Mouse (Mus musculus) heart, embryonic 11.5 days (tissue): ENCODE measurements around the gene Gm10073. TPM values are rescaled to one million over a fixed set of nuclear protein-coding genes. Genes with fewer than 3 reads are reported as not detected.
"Not testable (repeated sequence)": the region's sequence is repeated elsewhere in the genome, so short reads cannot be mapped to it uniquely, and the experiment has no call there.

Experiments used
- ATAC-seq: fragments of 200-750 bp; cut with Nextera tagmentation; replicated peaks from 2 replicates; pipeline ENCODE4 v1.8.0; 2017; ENCODE audit warnings: moderate library complexity; ENCODE audit not compliant: insufficient number of reproducible peaks, low FRiP score, low TSS enrichment
- H3K27ac ChIP-seq: fragments of 300-500 bp; sonication (generic); 2 replicates; pipeline ENCODE4 v1.5.1; 2014; ENCODE audit warnings: mild to moderate bottlenecking, low read depth, low read length
- H3K27me3 ChIP-seq: fragments of 300-500 bp; sonication (generic); 2 replicates; pipeline ENCODE4 v1.6.1; 2014; ENCODE audit warnings: mild to moderate bottlenecking, low read length, mixed read lengths; ENCODE audit not compliant: control insufficient read depth, insufficient read depth
- H3K36me3 ChIP-seq: fragments of 300-500 bp; sonication (generic); 2 replicates; pipeline ENCODE4 v1.6.1; 2014; ENCODE audit warnings: mild to moderate bottlenecking, low read length, moderate library complexity, mixed read lengths; ENCODE audit not compliant: control insufficient read depth, insufficient read depth
- H3K4me1 ChIP-seq: fragments of 300-500 bp; sonication (generic); 2 replicates; pipeline ENCODE4 v1.6.1; 2014; ENCODE audit warnings: low read length; ENCODE audit not compliant: control insufficient read depth, insufficient read depth
- H3K4me2 ChIP-seq: fragments of 300-500 bp; sonication (generic); 2 replicates; pipeline ENCODE4 v1.6.1; 2014; ENCODE audit warnings: mild to moderate bottlenecking, moderate library complexity
- H3K4me3 ChIP-seq: fragments of 300-500 bp; sonication (generic); 2 replicates; pipeline ENCODE4 v1.5.1; 2014; ENCODE audit warnings: low read depth, low read length
- H3K9ac ChIP-seq: fragments of 300-500 bp; sonication (generic); 2 replicates; pipeline ENCODE4 v1.6.1; 2014; ENCODE audit warnings: mild to moderate bottlenecking, low read depth, low read length, moderate library complexity
- H3K9me3 ChIP-seq: fragments of 300-500 bp; sonication (generic); replicated peaks from 2 replicates; pipeline ENCODE4 v1.6.1; 2016; ENCODE audit warnings: low read length; ENCODE audit not compliant: control insufficient read depth
- WGBS: fragments of 180-500 bp; shearing (Covaris S2); extraction: QIAGEN DNeasy Blood & Tissue Kit; methylation state at CpG from one replicate; pipeline ENCODE4 v1.1.7; 2014; ENCODE audit not compliant: insufficient replicate concordance; 5-methylcytosine and 5-hydroxymethylcytosine counted together
- polyA plus RNA-seq: library from polyadenylated mRNA; unstranded; fragments of >200 nt; fragmentation: Nextera tagmentation; extraction: Ambion mirVana; gene quantifications from 2 replicates; pipeline ENCODE4 v1.2.1, GENCODE M21; 2014

Gene Gm10073
- polyA plus RNA-seq, 1 experiment from 2014 or later: 7.6 TPM

- no peak overlapping the region for H3K27ac ChIP-seq
- H3K36me3 ChIP-seq: no peaks in the 10 kb centered on the region
- peaks cover 5% of the 10 kb centered on the region for H3K4me1 ChIP-seq
- H3K9me3 ChIP-seq: no peaks in the 10 kb centered on the region
- H3K4me2 ChIP-seq: no peak overlapping the region
- no peaks in the 10 kb centered on the region for H3K27me3 ChIP-seq
- H3K4me3 ChIP-seq: no peak overlapping the region
- 53% methylated on average over 5 of the region's 5 CpGs for WGBS
- ATAC-seq: no peak
- no peak overlapping the region for H3K9ac ChIP-seq
Measured at GRCm38 (mm10) chr8:106614704-106615103, 41.4 kb upstream of the Gm10073 start.

GRCm38 (mm10) chr8:106612047-106612446, 38.8 kb upstream of the Gm10073 start:
- no peak overlapping the region for H3K27ac ChIP-seq
- no peaks in the 10 kb centered on the region for H3K4me1 ChIP-seq
- ATAC-seq: no peak
- no peak overlapping the region for H3K4me2 ChIP-seq
- H3K27me3 ChIP-seq: peaks cover 2% of the 10 kb centered on the region; the same call in 1 of the 2 replicates
- H3K9me3 ChIP-seq: no peaks in the 10 kb centered on the region
- no peak overlapping the region for H3K4me3 ChIP-seq
- H3K36me3 ChIP-seq: no peaks in the 10 kb centered on the region
- WGBS: 62% methylated on average over 3 of the region's 3 CpGs
- no peak overlapping the region for H3K9ac ChIP-seq

GRCm38 (mm10) chr8:106610958-106611640, 37.8 kb upstream of the Gm10073 start:
- no peaks in the 10 kb centered on the region for H3K9me3 ChIP-seq
- WGBS: 61% methylated on average over 9 of the region's 9 CpGs
- H3K4me3 ChIP-seq: no peak overlapping the region
- ATAC-seq: no peak
- H3K9ac ChIP-seq: no peak overlapping the region
- H3K27ac ChIP-seq: no peak overlapping the region
- no peak overlapping the region for H3K4me2 ChIP-seq
- no peaks in the 10 kb centered on the region for H3K36me3 ChIP-seq
- peaks cover 12% of the 10 kb centered on the region for H3K27me3 ChIP-seq
- no peaks in the 10 kb centered on the region for H3K4me1 ChIP-seq

GRCm38 (mm10) chr8:106609076-106609903, 36.0 kb upstream of the Gm10073 start:
- Histone ChIP-seq H3K9me3 (no peaks in the 10 kb centered on the region), H3K9ac (no peak overlapping the region), H3K4me2 (no peak overlapping the region), H3K4me1 (no peaks in the 10 kb centered on the region), H3K36me3 (no peaks in the 10 kb centered on the region), H3K27ac (no peak overlapping the region), H3K4me3 (no peak overlapping the region), H3K27me3 (peaks cover 27% of the 10 kb centered on the region)
- 66% methylated on average over 7 of the region's 7 CpGs for WGBS
- no peak for ATAC-seq

GRCm38 (mm10) chr8:106608425-106608824, 35.2 kb upstream of the Gm10073 start:
- Histone ChIP-seq H3K27ac (no peak overlapping the region), H3K4me2 (no peak overlapping the region), H3K4me3 (no peak overlapping the region), H3K36me3 (no peaks in the 10 kb centered on the region), H3K9me3 (no peaks in the 10 kb centered on the region), H3K27me3 (peaks cover 36% of the 10 kb centered on the region), H3K9ac (no peak overlapping the region), H3K4me1 (0 out of 2 replicates have a peak, but pooled peaks cover 3% of the 10 kb centered on the region)
- ATAC-seq: no peak
- WGBS: 38% methylated on average over 3 of the region's 3 CpGs

GRCm38 (mm10) chr8:106607783-106608182, 34.5 kb upstream of the Gm10073 start:
- 84% methylated on average over 4 of the region's 4 CpGs for WGBS
- H3K27me3 ChIP-seq: peaks cover 42% of the 10 kb centered on the region
- not testable (repeated sequence) for ATAC-seq, H3K9me3 ChIP-seq, H3K4me2 ChIP-seq, H3K4me3 ChIP-seq, H3K27ac ChIP-seq, H3K9ac ChIP-seq, H3K4me1 ChIP-seq, H3K36me3 ChIP-seq

GRCm38 (mm10) chr8:106606601-106607145, 33.4 kb upstream of the Gm10073 start:
- no peak overlapping the region for H3K27ac ChIP-seq
- no peaks in the 10 kb centered on the region for H3K9me3 ChIP-seq
- no peak for ATAC-seq
- no peak overlapping the region for H3K4me2 ChIP-seq
- peaks cover 53% of the 10 kb centered on the region for H3K27me3 ChIP-seq
- no peaks in the 10 kb centered on the region for H3K36me3 ChIP-seq
- H3K9ac ChIP-seq: no peak overlapping the region
- 0 out of 2 replicates have a peak, but pooled peaks cover 6% of the 10 kb centered on the region for H3K4me1 ChIP-seq
- no peak overlapping the region for H3K4me3 ChIP-seq
- WGBS: 23% methylated on average over 15 of the region's 15 CpGs

- no peak overlapping the region for H3K9ac ChIP-seq
- peaks cover 58% of the 10 kb centered on the region for H3K27me3 ChIP-seq
- H3K4me3 ChIP-seq: no peak overlapping the region
- no peak overlapping the region for H3K4me2 ChIP-seq
- H3K36me3 ChIP-seq: no peaks in the 10 kb centered on the region
- H3K9me3 ChIP-seq: no peaks in the 10 kb centered on the region
- H3K4me1 ChIP-seq: 0 out of 2 replicates have a peak, but pooled peaks cover 6% of the 10 kb centered on the region
- H3K27ac ChIP-seq: no peak overlapping the region
- no peak for ATAC-seq
- WGBS: 23% methylated on average over 4 of the region's 4 CpGs
Measured at GRCm38 (mm10) chr8:106606121-106606520, 32.9 kb upstream of the Gm10073 start.
